Mouse (Mus musculus): ENCODE results near the gene Tyk2. TPM values are rescaled to one million over a fixed set of nuclear protein-coding genes. Genes with fewer than 3 reads are reported as not detected.
A peak's percentile ranks its signal among the peaks of the same experiment; 100 is the strongest.

Gene Tyk2
- total RNA-seq, 2 experiments from 2014 or later: 14.2 to 14.3 TPM

DNA sequence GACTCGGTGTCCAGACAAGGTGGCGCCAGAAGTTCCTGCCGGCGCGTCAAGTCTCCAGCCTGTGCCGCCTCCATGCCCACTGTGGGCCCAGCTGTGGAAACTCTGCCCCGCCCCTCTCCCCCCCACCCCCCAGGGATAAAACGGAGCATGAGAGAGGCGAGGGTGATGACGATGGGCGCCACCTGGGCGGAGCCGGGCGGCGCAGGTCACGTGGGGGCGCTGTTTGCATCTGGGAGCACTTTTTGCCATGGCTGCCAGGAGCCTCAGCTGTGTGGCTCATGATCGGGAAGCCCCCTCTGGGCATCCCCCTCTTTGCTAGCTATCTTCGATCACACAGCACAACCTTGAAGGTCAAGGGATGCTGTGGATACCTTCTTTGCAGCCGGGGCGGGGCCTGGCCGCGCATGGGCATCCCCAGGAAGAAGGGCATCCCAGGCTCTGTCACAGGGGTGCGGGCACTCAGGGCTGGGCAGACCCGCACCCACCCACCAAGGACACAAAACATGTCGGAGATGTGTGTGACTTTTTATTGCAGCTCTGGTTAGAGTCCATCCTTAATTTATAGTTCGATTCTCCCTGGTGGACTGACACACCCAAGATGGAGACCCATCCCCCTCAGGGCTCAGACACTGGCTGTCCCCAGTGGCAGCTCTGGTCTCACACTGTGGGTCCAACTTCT lies 63.9 kb downstream of the Tyk2 start, which contains the start of gene Zglp1:
TSS of gene Zglp1 (minus strand) at position 88 of the 679 bp plus-strand sequence.
- DNase-seq (ENCODE audit: low spot score in 2 of 2): no peak

DNA sequence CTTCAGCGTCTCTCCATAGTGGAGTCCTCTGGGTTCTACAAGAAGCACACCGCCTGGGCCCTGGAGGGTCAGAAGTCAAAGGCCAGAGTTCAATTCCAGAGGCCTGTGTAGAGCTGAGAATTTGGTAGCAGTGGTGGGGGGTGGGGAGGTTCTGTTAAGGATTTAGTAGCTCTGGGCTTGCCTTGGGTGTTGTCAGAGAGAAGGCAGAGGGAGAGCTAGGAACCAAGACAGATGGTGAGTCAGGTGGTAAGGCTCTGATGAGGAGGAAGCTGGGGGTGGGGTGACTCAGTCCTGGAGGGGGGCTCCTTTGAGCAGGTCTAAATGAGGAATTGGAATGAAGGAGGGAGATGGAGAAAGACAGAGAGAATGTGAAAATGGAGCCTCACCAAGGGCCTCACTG lies 68.1 kb downstream of the Tyk2 start:
- DNase-seq (ENCODE audit: low spot score in 2 of 2): peak in 1 of 2 experiments; percentile 53

Small RNA genes within 50 kb of the gene (microRNA-seq; reads per million reads assigned to microRNA genes)
- 0.85 to 1.8 reads per million in 2 experiments for gene Mir7082

Other genes with a start within 250 kb of the Tyk2 start
- gene Ppan, start 243.1 kb downstream of the Tyk2 start, total RNA-seq (2021): 10 to 100 TPM; 21.3 to 25.6 TPM
- gene Eif3g, start 232.6 kb downstream of the Tyk2 start, total RNA-seq (2021): 100 to 1,000 TPM; 114 to 123 TPM
- gene Dnmt1, start 171.4 kb downstream of the Tyk2 start, total RNA-seq (2021): 10 to 100 TPM; 35.5 to 37.1 TPM
- gene S1pr2, start 154.5 kb downstream of the Tyk2 start, total RNA-seq (2021): 1 to 10 TPM; 2.1 to 3.5 TPM
- gene Mrpl4, start 128.5 kb downstream of the Tyk2 start, total RNA-seq (2021): 10 to 100 TPM; 60.4 to 62.8 TPM
- 1 to 10 TPM; 2.9 to 3.2 TPM for gene Icam1, start 115.3 kb downstream of the Tyk2 start, total RNA-seq (2021)
- under 1 TPM; 0.41 to 0.44 TPM for gene Icam4, start 101.9 kb downstream of the Tyk2 start, total RNA-seq (2021)
- 100 to 1,000 TPM; 337 to 341 TPM for gene Icam5, start 99.2 kb downstream of the Tyk2 start, total RNA-seq (2021)
- 1 to 10 TPM in 1 of 2 experiments, not detected in 1; 2.0 TPM for gene Zglp1, start 64.2 kb downstream of the Tyk2 start, total RNA-seq (2021)
- 1 to 10 TPM in 1 of 2 experiments, under 1 TPM in 1; 0.55 to 1.6 TPM for gene Gm49373, start 58.1 kb downstream of the Tyk2 start, total RNA-seq (2021)
- gene Fdx1l, start 57.6 kb downstream of the Tyk2 start, total RNA-seq (2021): 10 to 100 TPM; 53.6 to 58.8 TPM
- gene Gm38431, start 39.2 kb downstream of the Tyk2 start, total RNA-seq (2021): 1 to 10 TPM; 1.8 to 2.0 TPM
- gene Raver1, start 39.2 kb downstream of the Tyk2 start, total RNA-seq (2021): 10 to 100 TPM; 34.0 to 37.4 TPM
- 100 to 1,000 TPM; 129 to 136 TPM for gene Cdc37, start 18.7 kb upstream of the Tyk2 start, total RNA-seq (2021)
- gene Pde4a, start 34.5 kb upstream of the Tyk2 start, total RNA-seq (2021): 10 to 100 TPM; 63.8 to 69.9 TPM
- 10 to 100 TPM; 52.5 to 55.7 TPM for gene Keap1, start 108.1 kb upstream of the Tyk2 start, total RNA-seq (2021)
- 1 to 10 TPM; 8.8 to 9.7 TPM for gene S1pr5, start 117.2 kb upstream of the Tyk2 start, total RNA-seq (2021)
- 10 to 100 TPM; 33.5 to 39.3 TPM for gene Atg4d, start 134.1 kb upstream of the Tyk2 start, total RNA-seq (2021)
- 10 to 100 TPM; 32.1 to 33.4 TPM for gene Kri1, start 156.7 kb upstream of the Tyk2 start, total RNA-seq (2021)
- gene Cdkn2d, start 160.2 kb upstream of the Tyk2 start, total RNA-seq (2021): 10 to 100 TPM; 58.9 to 62.0 TPM
- gene Ap1m2, start 181.1 kb upstream of the Tyk2 start, total RNA-seq (2021): under 1 TPM in 1 of 2 experiments, not detected in 1; 0.50 TPM
- 10 to 100 TPM; 53.4 to 61.0 TPM for gene Slc44a2, start 189.5 kb upstream of the Tyk2 start, total RNA-seq (2021)
- 10 to 100 TPM; 78.1 to 91.5 TPM for gene Ilf3, start 236.6 kb upstream of the Tyk2 start, total RNA-seq (2021)

Data from layer of hippocampus, postnatal 14 days (tissue).